Mouse (Mus musculus): Measurements from ENCODE around the gene Smarca5.

The Smarca5 gene

GRCm38 (mm10) chr8:80739155-80739924 lies at the start of gene Smarca5:
Gene Smarca5 (minus strand): TSS chr8:80739497.
- DNase-seq = peak; percentile 92

GRCm38 (mm10) chr8:80784559-80784958 lies 45.3 kb upstream of the Smarca5 start:
- DNase-seq = no peak

GRCm38 (mm10) chr8:80783271-80783670 lies 44.0 kb upstream of the Smarca5 start:
- no peak for DNase-seq

GRCm38 (mm10) chr8:80781338-80781737 lies 42.0 kb upstream of the Smarca5 start:
- DNase-seq = no peak

GRCm38 (mm10) chr8:80780271-80780670 lies 41.0 kb upstream of the Smarca5 start:
- DNase-seq = no peak

- DNase-seq = no peak
These were observed 37.1 kb upstream of the Smarca5 start for GRCm38 (mm10) chr8:80776436-80776835.

GRCm38 (mm10) chr8:80772732-80773460 lies 33.6 kb upstream of the Smarca5 start:
- DNase-seq = no peak

- no peak for DNase-seq
These were observed 29.2 kb upstream of the Smarca5 start for GRCm38 (mm10) chr8:80768451-80768850.

- peak; percentile 88 for DNase-seq
These were observed 13.9 kb upstream of the Smarca5 start for GRCm38 (mm10) chr8:80753017-80753715.

- no peak for DNase-seq
These were observed 13.1 kb upstream of the Smarca5 start for GRCm38 (mm10) chr8:80752429-80752828.

GRCm38 (mm10) chr8:80749091-80749490 lies 9.8 kb upstream of the Smarca5 start:
- no peak for DNase-seq

- no peak for DNase-seq
These were observed 635 bp upstream of the Smarca5 start for GRCm38 (mm10) chr8:80739932-80740331.

- peak; percentile 64 for DNase-seq
These were observed 726 bp downstream of the Smarca5 start for GRCm38 (mm10) chr8:80738388-80739154.

GRCm38 (mm10) chr8:80738046-80738387 lies 1.3 kb downstream of the Smarca5 start:
- DNase-seq = no peak

- DNase-seq = no peak
These were observed 7.0 kb downstream of the Smarca5 start for GRCm38 (mm10) chr8:80732326-80732725.

GRCm38 (mm10) chr8:80714461-80714860 lies 24.8 kb downstream of the Smarca5 start:
- no peak for DNase-seq

GRCm38 (mm10) chr8:80710670-80711400 lies 28.5 kb downstream of the Smarca5 start:
- no peak for DNase-seq

GRCm38 (mm10) chr8:80688141-80688540 lies 51.2 kb downstream of the Smarca5 start:
- DNase-seq = peak; percentile 73

GRCm38 (mm10) chr8:80683756-80684335 lies 55.5 kb downstream of the Smarca5 start:
- DNase-seq = no peak

- no peak for DNase-seq
These were observed 56.7 kb downstream of the Smarca5 start for GRCm38 (mm10) chr8:80682594-80682993.

GRCm38 (mm10) chr8:80669277-80669901 lies 69.9 kb downstream of the Smarca5 start:
- no peak for DNase-seq
